Mouse (Mus musculus) heart, embryonic 13.5 days (tissue): ENCODE results near the gene Oit1. TPM values are rescaled to one million over a fixed set of nuclear protein-coding genes. Genes with fewer than 3 reads are reported as not detected.
A peak's percentile ranks its signal among the peaks of the same experiment; 100 is the strongest.

Source experiments
- ATAC-seq: fragments of 200-750 bp; cut with Nextera tagmentation; 2 replicates; pipeline ENCODE4 v1.8.0; 2017; ENCODE audit warnings: moderate TSS enrichment; ENCODE audit not compliant: insufficient number of reproducible peaks, low FRiP score, low TSS enrichment; ENCODE audit errors: extremely low read depth
- H3K27ac ChIP-seq: fragments of 300-500 bp; sonication (generic); replicated peaks from 2 replicates; pipeline ENCODE4 v1.5.1; 2015; ENCODE audit warnings: moderate library complexity, mild to moderate bottlenecking, inconsistent platforms
- H3K27me3 ChIP-seq: fragments of 300-500 bp; sonication (generic); replicated peaks from 2 replicates; pipeline ENCODE4 v1.6.1; 2015; ENCODE audit warnings: mild to moderate bottlenecking, inconsistent platforms
- H3K36me3 ChIP-seq: fragments of 300-500 bp; sonication (generic); 2 replicates; pipeline ENCODE4 v1.6.1; 2015; ENCODE audit warnings: mild to moderate bottlenecking, inconsistent platforms
- H3K4me1 ChIP-seq: fragments of 300-500 bp; sonication (generic); 2 replicates; pipeline ENCODE4 v1.6.1; 2015; ENCODE audit warnings: inconsistent platforms
- H3K4me2 ChIP-seq: fragments of 300-500 bp; sonication (generic); 2 replicates; pipeline ENCODE4 v1.6.1; 2015; ENCODE audit warnings: inconsistent platforms, mild to moderate bottlenecking, moderate library complexity
- H3K4me3 ChIP-seq: fragments of 300-500 bp; sonication (generic); 2 replicates; pipeline ENCODE4 v1.5.1; 2015; ENCODE audit warnings: moderate library complexity, mild to moderate bottlenecking, inconsistent platforms
- H3K9ac ChIP-seq: fragments of 300-500 bp; sonication (generic); 2 replicates; pipeline ENCODE4 v1.6.1; 2015; ENCODE audit warnings: inconsistent platforms, mild to moderate bottlenecking, moderate library complexity
- H3K9me3 ChIP-seq: fragments of 300-500 bp; sonication (generic); 2 replicates; pipeline ENCODE4 v1.6.1; 2016; ENCODE audit warnings: inconsistent platforms
- WGBS: fragments of 180-500 bp; shearing (Covaris S2); methylation state at CpG from one replicate; pipeline ENCODE4 v1.1.7; 2015; ENCODE audit warnings: mixed read lengths; 5-methylcytosine and 5-hydroxymethylcytosine counted together
- polyA plus RNA-seq: library from polyadenylated mRNA; unstranded; fragments of >200 nt; fragmentation: Nextera tagmentation; extraction: Ambion mirVana; gene quantifications from 2 replicates; pipeline ENCODE4 v1.2.1, GENCODE M21; 2015

Gene Oit1
- polyA plus RNA-seq, 1 experiment from 2014 or later: not detected

DNA sequence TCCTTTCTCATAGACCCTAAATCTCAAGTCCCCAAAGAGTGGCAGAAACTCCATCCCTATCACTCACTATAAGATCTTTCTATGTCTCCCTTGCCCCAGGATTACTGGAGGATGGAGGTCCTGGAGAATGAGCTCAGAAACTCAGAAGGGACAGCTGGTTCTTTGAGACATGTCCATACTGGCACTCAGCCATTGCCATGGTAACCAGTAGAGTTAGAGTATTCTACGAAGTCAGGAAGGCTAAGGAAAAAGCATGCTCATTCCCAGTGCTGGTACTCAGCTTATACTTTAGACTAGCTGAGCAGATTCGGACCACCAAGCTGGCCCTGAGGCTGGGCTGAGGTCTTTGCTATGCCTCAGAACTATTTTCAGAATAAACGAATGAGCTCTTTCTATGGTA is 44.0 kb downstream of the Oit1 start:
- no peak overlapping the region for H3K4me3 ChIP-seq
- no peaks in the 10 kb centered on the region for H3K27me3 ChIP-seq
- H3K27ac ChIP-seq: no peak overlapping the region
- H3K4me1 ChIP-seq: no peaks in the 10 kb centered on the region
- H3K4me2 ChIP-seq: no peak overlapping the region
- no peak for ATAC-seq
- H3K9me3 ChIP-seq: no peaks in the 10 kb centered on the region
- no peak overlapping the region for H3K9ac ChIP-seq
- 72% methylated on average over 3 of the region's 3 CpGs for WGBS
- H3K36me3 ChIP-seq: no peaks in the 10 kb centered on the region

DNA sequence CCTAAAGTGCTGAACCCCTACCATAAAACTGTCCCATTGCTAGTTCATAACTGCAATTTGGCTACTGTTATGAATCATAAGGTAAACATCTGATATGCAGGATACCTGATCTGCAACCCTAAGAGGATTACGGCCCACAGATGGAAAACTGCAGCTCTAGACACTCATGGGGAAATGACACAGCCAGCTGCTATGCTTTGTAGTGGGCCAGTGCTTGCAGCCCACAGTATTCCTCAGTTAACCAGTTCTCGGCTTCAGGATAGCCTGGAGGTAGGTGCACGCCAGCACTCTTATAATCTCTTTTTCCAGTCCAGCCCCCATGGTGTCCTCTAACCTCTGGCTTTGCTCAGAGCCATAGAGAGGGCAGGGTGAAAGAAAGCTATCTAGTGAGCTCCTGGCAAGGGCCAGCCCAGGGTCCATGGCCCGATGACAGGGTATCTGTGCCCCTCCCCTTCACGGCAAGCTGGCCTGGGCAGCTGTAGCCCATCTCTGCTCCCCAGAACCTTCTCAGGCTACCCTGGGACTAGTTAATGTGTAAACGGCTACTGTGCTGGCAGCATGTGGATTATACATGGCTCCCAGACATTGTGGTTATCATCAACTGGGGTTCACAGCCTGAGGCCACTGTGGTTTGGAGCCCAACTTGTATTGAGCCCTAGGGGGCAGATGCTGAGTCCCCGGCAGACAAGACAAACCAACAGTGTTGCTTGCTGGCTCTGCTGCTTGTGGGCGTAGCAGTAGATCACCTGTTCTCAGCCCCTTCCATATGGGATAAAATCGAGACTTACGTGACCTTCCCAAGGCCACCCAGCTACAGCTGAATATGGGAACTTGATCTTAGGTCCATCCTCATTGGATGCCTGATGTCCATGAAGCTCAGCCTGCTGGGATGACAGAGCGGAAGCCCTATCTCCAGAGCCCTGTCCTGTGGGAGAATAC is 46.0 kb downstream of the Oit1 start:
- H3K27ac ChIP-seq: no peak overlapping the region
- H3K4me3 ChIP-seq: no peak overlapping the region
- no peaks in the 10 kb centered on the region for H3K27me3 ChIP-seq
- ATAC-seq: no peak
- H3K9ac ChIP-seq: no peak overlapping the region
- H3K4me1 ChIP-seq: peaks cover 2% of the 10 kb centered on the region; the same call in 1 of the 2 replicates
- no peaks in the 10 kb centered on the region for H3K36me3 ChIP-seq
- 76% methylated on average over 11 of the region's 11 CpGs for WGBS
- H3K4me2 ChIP-seq: no peak overlapping the region
- no peaks in the 10 kb centered on the region for H3K9me3 ChIP-seq

DNA sequence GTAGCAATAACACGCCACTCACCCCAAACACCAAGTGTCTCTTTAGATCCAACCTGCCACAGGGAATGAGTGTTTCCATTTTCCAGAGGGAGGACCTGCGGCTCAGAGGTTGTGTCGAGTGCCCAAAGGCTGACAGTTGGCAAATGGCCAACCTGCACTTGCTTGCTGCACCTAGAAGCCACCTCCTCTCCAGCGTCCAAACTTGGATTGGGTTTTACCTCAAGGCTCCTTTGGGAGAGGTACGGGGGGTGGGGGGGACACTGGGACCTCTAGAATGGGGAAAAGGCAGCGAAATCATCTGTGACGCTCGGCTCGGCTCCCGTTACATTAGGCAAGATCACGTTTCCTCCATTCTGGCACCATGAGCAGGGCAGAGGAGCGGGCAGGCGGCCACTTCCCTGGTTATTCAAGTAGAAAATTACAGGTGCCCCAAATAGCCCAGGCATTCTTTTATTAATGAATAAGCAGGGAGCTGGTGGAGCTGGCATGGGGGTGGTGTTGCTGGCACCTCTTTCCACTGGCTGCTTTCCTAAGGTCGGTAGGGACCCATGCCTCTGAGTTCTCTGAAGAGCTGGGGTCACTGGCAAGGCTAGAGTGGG is 47.1 kb downstream of the Oit1 start:
- H3K27me3 ChIP-seq: no peaks in the 10 kb centered on the region
- peaks cover 8% of the 10 kb centered on the region; the same call in 1 of the 2 replicates for H3K4me1 ChIP-seq
- no peaks in the 10 kb centered on the region for H3K36me3 ChIP-seq
- ATAC-seq: no peak
- H3K4me3 ChIP-seq: no peak overlapping the region
- H3K9ac ChIP-seq: no peak overlapping the region
- WGBS: 67% methylated on average over 14 of the region's 14 CpGs
- H3K27ac ChIP-seq: no peak overlapping the region
- no peaks in the 10 kb centered on the region for H3K9me3 ChIP-seq
- H3K4me2 ChIP-seq: no peak overlapping the region

DNA sequence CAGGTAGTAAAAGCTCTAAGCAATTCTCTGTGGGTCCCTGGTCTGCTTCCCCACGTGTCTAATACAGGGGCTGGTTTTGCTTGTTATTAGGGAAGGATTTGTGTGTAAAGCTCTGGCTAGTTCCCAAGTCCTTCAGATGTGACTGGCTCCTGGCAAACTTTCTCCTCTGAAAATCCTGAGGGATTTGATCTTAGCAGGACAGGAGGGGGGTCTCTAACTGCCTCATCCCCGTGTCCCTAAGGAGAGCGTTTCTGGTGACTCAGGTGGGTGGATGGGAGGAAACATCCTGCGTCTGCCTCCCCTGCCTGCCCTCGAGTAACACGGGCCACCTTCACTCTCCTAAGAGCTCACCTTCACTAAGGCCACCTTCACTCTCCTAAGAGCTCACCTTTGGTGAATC is 48.2 kb downstream of the Oit1 start:
- Histone ChIP-seq H3K4me3 (no peak overlapping the region), H3K4me1 (peaks cover 8% of the 10 kb centered on the region; the same call in 1 of the 2 replicates), H3K27me3 (no peaks in the 10 kb centered on the region), H3K27ac (no peak overlapping the region), H3K36me3 (no peaks in the 10 kb centered on the region), H3K4me2 (no peak overlapping the region), H3K9ac (no peak overlapping the region), H3K9me3 (no peaks in the 10 kb centered on the region)
- no peak for ATAC-seq
- 60% methylated on average over 6 of the region's 6 CpGs for WGBS

DNA sequence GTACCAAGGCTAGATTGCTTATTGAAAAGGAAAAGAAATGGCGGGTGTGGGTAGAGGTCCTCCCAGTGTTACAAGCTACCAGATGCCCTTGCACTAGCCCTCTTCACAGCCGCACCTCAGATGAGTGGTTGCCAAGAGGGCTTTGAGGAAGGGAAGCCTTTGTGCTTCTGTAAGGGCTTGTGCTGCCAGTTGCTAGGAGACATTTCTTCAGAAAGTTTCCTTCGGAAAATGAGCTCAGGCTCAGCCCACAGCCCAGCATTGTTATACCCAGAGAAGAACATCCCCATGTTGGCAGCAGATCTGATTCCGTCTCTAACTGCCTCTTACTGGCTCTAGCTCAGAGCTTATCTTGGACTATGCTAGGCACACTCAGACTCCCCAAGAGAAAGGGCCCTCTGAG is 49.0 kb downstream of the Oit1 start:
- no peak overlapping the region for H3K27ac ChIP-seq
- peaks cover 8% of the 10 kb centered on the region; the same call in 1 of the 2 replicates for H3K4me1 ChIP-seq
- no peak for ATAC-seq
- H3K9me3 ChIP-seq: no peaks in the 10 kb centered on the region
- H3K27me3 ChIP-seq: no peaks in the 10 kb centered on the region
- no peak overlapping the region for H3K9ac ChIP-seq
- no peaks in the 10 kb centered on the region for H3K36me3 ChIP-seq
- H3K4me3 ChIP-seq: no peak overlapping the region
- no peak overlapping the region for H3K4me2 ChIP-seq
- 66% methylated on average over 4 of the region's 4 CpGs for WGBS

DNA sequence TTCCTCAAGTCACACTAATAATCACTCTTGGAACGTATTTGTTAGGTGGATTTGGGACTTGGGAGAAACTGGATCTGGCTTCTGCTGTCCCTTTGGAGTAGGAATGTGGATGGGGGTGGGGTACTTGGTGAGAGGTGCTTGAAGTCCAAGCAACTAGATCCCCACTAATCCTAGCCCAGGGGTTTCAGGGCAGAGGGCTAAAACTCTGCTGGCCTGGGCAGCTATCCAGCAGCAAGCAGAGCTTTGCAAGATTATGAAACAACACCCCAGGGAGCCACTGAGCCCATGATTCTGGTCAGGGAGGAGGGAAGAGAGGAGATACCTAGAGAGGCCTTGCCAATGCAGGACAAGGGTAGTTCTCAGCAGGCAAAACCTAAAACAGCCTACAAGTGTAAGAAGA is 51.2 kb downstream of the Oit1 start:
- no peak overlapping the region for H3K9ac ChIP-seq
- no peak overlapping the region for H3K4me2 ChIP-seq
- no peak for ATAC-seq
- no peak overlapping the region for H3K27ac ChIP-seq
- peaks cover 8% of the 10 kb centered on the region; the same call in 1 of the 2 replicates for H3K4me1 ChIP-seq
- no peaks in the 10 kb centered on the region for H3K36me3 ChIP-seq
- no peak overlapping the region for H3K4me3 ChIP-seq
- H3K9me3 ChIP-seq: no peaks in the 10 kb centered on the region
- WGBS: 46% methylated on average over 1 of the region's 1 CpGs
- no peaks in the 10 kb centered on the region; the same call in 1 of the 2 replicates for H3K27me3 ChIP-seq

DNA sequence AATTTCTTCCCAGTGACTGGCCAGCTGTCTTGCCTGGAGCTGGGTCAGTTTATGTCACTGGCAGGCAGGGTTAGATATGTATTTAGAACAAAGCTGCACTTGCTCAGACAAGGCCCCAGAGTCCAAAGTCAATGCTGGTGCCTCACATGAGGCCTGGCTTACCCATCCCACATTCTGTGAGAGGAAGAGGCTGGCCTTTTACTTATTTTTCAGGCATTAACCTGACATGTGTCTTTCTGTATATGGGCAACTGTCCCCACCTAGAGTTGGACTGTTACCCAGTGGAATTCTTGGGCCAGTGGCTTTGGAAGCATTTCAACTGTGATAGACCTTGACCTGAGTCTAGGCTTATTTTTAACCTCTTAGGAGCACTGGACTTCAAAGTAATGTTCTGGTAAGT is 51.6 kb downstream of the Oit1 start:
- Histone ChIP-seq H3K9me3 (no peaks in the 10 kb centered on the region), H3K36me3 (no peaks in the 10 kb centered on the region), H3K4me3 (no peak overlapping the region), H3K27me3 (no peaks in the 10 kb centered on the region; the same call in 1 of the 2 replicates), H3K9ac (no peak overlapping the region), H3K27ac (no peak overlapping the region), H3K4me2 (no peak overlapping the region), H3K4me1 (peaks cover 8% of the 10 kb centered on the region; the same call in 1 of the 2 replicates)
- no peak for ATAC-seq

DNA sequence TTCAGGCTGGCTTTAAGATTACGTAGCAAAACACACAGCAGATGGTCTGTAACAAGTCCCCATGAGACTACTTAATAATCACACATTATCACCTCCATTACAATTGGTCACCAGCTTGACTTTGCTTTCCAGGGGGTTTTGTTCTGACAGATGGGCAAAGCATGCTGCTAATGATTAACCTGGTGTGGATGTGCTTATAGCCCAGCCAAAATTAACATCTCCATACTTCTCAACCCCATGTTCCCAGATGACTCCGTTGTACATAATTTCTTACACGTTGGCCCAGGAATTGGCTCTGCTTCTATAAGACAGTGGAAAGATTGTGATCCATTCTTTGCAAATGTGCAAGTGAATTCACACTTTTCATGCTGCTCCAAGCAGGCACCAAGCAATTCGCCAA is 52.8 kb downstream of the Oit1 start:
- H3K27me3 ChIP-seq: no peaks in the 10 kb centered on the region; the same call in 1 of the 2 replicates
- H3K4me1 ChIP-seq: peaks cover 8% of the 10 kb centered on the region; the same call in 1 of the 2 replicates
- H3K9me3 ChIP-seq: no peaks in the 10 kb centered on the region
- no peak for ATAC-seq
- no peak overlapping the region for H3K4me2 ChIP-seq
- no peak overlapping the region for H3K27ac ChIP-seq
- H3K36me3 ChIP-seq: no peaks in the 10 kb centered on the region
- H3K4me3 ChIP-seq: no peak overlapping the region
- no peak overlapping the region for H3K9ac ChIP-seq
- 70% methylated on average over 4 of the region's 4 CpGs for WGBS

DNA sequence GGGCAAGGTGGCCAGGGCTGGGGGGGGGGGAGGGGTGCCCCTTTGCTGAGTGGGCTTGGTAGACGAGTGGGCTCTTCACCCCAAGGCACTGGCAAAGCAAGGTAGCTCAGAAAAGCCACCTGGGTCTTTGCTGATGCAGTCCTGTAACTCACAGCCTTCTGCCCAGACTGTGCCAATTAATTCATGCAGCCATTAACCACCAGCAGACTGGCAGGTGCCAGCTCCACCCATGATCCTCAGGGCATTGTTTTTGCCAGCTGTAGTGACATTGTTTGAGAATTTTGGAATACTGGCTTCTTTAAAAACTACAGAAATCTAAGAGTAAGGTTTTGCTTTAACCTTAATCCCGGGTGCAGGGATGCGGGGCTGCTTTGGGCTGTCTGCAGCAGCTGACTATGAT is 58.0 kb downstream of the Oit1 start:
- Histone ChIP-seq H3K27ac (no peak overlapping the region), H3K4me1 (peaks cover 18% of the 10 kb centered on the region)
- WGBS: 81% methylated on average over 2 of the region's 3 CpGs

DNA sequence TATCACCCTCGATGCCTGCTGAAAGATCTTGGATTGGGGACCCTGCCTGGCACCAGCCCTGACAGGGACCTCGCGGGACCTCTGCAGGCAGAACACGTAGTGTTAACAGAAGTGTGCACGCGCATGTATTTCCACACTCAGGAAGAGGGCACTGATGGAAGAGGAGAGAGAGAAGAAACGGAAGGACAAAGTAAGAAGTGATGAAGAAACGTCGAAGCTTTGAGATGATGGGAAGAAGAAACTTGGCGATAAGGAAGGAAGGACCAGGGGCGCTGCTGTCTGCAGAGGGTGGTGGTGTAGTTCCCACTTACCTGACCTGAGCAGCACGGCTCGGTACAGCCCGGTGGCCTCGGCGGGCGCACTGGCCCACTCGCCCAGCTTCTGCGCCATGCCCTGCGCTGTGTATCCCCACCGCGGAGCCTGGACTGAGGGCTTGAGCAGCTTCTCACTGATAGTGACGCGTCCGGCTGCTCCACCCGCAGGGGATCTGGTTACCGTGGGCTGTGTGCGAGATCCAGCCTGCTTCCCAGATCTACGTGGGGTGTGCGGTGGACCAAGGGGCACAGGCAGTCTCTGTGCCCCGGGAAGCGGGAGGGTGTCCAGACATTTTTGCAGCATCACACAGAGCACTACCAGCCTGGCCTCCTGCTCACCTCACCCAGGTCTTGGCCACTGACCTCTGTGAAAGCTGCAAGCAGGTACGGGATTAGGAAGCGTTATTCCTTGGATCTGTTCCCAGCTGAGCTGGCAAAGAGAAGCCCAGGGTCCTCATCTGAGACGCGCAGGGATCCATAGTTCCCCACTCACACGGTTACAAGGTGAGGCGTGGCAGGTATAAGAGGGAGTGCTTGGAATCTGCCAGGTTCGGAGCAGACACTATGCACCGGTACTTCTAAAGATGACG is 61.1 kb downstream of the Oit1 start, which contains the start of gene Fam107a:
Gene Fam107a, minus strand, starts transcription at position 830 of the 904 bp plus-strand sequence.
- Histone ChIP-seq H3K4me3 (peak within 1 kb of the TSS; percentile 48), H3K9me3 (no peaks in the 10 kb centered on the region), H3K36me3 (no peaks in the 10 kb centered on the region), H3K4me2 (peak within 1 kb of the TSS; percentile 73), H3K9ac (peak within 1 kb of the TSS; percentile 66), H3K4me1 (peaks cover 22% of the 10 kb centered on the region), H3K27me3 (peaks cover 49% of the 10 kb centered on the region), H3K27ac (no peak within 1 kb of the TSS)
- no peak for ATAC-seq
- WGBS: 9% methylated on average over 41 of the region's 41 CpGs

More for the DNA sequence above, 58.0 kb downstream of the Oit1 start:
- H3K27me3 ChIP-seq: peaks cover 42% of the 10 kb centered on the region
- no peaks in the 10 kb centered on the region for H3K9me3 ChIP-seq
- no peak overlapping the region for H3K9ac ChIP-seq
- no peak overlapping the region for H3K4me2 ChIP-seq
- no peak overlapping the region for H3K4me3 ChIP-seq
- ATAC-seq: no peak
- H3K36me3 ChIP-seq: no peaks in the 10 kb centered on the region
